Mouse (Mus musculus) cerebellum, postnatal 4 days (tissue): ENCODE measurements around the gene Ranbp17.
"Not testable (repeated sequence)": the region's sequence is repeated elsewhere in the genome, so short reads cannot be mapped to it uniquely, and the experiment has no call there.

Experiments
- DNase-seq, 2 experiments: peaks; one replicate each; pipeline ENCODE4 v3.0.0; 2022; ENCODE audit warnings: low spot score in 2 of 2, mixed read lengths in 1 of 2

The Ranbp17 gene

DNA sequence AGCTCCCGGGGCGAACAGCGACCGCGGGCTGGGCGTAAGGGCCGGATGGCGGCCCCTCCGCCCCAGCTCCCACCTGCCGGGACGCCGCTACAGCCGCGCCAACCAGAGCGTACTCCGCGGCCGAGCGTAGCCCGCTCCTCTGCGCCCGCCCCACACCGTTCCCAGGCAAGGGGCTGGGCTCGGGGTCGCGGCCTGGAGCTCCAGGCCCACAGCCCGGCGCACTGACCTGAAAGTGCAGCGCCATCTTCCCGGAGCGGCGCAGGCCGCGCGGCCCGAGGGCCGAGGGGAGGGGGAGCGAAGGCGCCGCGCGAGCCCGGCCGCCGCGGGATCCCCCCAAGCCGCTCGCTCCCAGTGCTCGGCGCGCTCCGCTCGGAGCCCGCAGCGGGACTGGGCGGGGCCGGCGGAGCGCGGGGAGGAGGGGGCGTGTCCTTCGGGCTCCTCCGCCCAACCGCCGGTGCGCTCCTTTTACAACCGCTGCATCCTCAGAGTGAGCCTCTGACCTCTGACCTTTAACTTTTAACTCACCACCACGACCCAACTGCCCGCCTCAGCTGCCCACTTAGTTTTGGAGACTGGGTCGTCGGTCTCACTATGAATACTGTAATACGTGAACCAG, at the start of gene Ranbp17:
Ranbp17 (minus strand) TSS at position 371 of the 616 bp plus-strand sequence.
- DNase-seq: peak; percentile 24 to 67

DNA sequence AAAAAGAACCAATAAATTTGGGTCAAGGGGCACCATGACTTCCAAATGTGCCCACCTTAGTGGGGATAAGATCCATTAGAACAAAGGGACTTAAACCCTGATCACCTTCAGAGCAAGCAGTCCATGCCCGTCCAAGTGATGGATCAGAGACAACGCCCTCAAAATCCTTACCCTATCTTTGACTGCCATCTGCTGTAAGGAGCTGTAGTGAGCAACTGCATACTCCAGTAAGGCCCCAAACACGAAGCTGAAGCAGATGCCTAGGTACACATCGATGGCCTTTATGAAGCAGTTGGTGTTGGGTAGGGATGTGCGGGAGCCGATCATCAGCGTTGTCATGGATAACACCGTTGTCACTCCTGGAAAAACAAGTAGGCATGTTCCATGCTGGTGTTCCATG, 40.6 kb upstream of the Ranbp17 start:
- peak in 1 of 2 experiments; percentile 6 for DNase-seq

DNA sequence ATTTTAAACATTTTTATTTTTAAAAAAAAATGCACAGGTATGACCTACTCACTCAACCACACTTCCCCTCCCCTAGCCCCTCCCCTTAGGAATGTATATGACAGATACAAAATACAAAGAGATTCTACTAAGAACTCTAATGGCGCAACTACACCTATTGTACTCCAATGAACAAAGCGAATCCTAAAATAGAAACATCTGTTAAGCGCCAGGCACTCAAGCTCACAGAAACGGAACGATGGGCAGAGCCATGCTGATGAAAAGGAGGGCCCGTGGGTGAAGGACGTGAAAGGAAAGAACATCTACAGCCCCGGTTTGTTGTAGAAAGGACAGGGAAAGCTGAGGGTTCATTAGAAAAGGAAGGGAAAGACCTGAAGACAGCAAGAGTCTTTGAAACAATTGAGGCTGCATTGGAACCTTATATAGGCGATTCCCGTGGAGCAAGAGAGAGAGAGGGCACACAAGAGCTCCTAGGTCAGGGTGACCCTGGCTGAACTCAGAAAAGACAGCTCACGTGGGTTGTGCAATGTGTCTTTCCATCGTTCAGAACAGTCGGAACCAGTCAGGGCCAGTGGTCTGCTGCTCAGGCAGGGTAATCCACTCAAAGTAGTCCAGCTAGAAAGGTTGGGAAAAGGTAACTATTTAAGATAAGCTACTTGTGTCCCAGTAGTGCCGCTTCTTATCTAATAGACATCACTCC, 37.5 kb upstream of the Ranbp17 start:
- DNase-seq: no peak

DNA sequence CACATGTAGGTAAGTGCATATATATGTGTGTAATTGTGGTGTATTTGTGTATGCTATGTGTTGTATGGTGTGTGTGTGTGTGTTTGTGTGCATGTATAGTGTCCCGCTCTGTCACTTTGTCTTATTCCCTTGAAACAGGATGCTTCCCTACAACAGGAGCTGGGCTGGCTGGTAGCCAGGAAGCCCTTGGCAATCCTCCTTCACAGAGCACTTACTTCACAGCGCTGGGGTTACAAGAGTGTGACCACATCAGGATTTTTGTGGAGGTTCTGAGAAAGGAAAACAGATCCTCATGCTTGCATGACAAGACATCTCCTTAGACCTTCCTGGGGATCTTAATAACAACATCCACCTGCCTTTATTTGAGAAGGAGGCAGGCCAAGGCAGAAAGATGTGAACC, 33.8 kb upstream of the Ranbp17 start:
- peak in 1 of 2 experiments; percentile 25 for DNase-seq

DNA sequence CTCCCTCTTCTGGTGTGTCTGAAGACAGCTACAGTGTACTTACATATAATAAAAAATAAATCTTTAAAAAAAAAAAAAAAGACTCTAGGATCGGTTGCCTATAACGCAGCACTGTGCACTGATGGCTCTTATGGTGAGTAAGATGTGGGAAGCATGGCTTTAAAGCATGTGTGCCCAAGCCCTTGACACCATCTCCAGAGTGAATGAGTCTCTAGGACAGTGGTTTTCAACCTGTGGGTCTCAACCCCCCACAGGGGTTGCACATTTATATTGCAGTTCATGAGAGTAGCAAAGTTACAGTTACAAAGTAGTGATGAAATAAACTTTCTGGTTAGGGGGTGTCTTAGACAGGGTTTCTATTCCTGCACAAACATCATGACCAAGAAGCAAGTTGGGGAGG, 31.4 kb upstream of the Ranbp17 start:
- DNase-seq: no peak

DNA sequence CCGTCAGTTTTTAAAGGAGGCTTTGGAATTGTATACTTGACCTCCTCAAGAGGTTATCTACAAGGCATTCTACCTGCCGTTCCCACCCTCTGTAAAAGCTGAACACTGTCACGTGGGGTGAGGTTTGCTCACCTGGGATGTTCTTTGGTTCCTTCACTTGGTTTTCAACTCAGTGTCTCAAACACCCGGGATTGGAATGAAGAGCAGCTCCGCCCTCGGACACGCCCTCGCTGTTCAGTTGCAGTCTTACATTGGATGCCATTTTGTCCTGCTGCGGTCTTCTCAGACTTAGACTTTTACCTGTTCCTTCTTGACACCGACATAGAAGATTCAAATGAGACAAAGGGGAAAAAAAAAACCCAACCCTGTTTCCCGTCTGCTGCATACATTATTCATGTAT, 30.6 kb upstream of the Ranbp17 start:
- DNase-seq: no peak

DNA sequence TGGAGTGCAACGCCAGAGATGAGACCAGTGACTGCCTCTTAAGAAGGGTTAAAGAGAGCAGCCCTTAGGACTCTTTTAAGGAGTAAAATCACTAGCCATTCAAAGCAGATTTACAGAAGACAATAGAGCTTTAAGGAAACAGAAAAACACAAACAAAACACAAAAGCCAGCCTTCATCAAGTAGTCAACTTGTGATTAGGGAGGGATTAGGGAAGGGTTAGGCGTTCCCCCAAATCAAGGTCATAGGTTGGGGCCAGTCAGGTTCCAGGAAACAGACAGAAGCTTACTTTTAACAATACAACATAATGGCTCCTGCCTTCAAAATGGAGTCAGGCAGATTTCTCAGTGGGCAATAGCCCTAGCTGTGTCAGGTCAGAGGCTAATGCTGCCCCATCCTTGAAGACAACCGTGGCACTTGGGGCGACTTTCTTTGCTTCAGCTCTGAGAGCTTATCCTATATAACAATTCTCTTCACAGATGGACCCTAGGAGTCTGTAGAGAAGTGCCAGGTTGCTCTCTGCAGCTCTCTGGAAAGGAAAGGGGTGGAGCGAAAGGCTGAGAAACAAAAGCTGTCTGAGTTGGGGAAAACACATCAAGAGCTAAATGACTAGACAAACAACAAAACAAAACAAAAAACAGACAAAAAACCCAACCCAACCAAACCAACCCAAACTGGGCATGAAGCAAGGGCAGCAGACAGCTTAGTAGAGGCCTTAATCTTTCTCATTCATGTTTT, 24.0 kb upstream of the Ranbp17 start:
- no peak for DNase-seq

DNA sequence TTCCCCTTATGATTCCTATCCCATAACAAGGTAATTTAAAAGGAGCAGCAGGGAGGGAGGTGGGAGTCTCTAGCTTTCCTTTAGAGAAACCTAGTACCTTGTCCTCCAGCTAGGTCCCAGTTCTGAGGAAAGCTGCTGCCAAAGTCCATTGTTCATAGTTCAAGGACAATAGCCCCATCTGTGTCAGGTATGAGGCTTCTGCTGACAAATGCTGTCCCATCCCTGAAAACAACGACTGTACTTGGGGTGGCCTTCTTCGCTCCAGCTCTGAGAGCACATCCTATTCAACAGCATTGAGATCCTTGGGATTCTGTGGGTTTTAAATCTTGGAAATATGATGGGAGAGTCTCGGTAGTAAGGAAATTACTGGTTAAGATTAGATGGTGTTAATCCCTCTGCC, 23.1 kb upstream of the Ranbp17 start:
- DNase-seq: no peak

DNA sequence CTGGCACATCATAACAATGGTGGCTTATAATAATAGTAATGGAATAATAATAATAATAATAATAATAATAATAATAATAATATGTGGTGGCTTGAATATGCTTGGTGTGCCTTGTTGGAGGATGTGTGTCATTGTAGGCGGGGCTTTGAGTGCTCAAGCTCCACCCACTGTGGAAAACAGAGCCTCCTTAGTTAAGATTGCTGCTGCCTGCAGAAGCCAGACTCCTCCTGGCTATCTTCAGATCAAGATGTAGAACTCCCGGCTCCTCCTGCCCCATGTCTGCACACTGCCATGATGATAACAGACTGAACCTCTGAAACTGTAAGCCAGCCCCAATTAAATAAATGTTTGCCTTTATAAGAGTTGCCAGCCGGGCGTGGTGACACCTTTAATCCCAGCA, 21.0 kb upstream of the Ranbp17 start:
- DNase-seq: no peak

DNA sequence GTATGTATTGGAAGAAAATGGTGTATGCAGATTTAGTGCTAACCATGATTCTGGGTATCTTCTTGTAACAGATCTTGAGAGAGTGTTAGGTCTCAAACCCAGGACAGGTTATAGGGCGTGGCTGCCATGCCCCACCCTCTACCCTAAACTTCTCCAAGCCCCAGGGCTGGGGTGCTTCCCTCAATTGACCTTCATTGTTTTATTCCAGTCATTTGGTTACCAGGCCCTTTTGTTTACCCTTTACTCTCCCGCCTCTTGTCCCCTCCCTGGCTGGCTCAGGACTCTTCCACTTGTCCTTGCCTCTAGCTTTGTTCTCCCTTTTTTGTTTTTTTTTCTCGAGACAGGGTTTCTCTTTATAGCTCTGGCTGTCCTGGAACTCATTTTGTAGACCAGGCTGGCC, 20.0 kb upstream of the Ranbp17 start:
- no peak for DNase-seq

DNA sequence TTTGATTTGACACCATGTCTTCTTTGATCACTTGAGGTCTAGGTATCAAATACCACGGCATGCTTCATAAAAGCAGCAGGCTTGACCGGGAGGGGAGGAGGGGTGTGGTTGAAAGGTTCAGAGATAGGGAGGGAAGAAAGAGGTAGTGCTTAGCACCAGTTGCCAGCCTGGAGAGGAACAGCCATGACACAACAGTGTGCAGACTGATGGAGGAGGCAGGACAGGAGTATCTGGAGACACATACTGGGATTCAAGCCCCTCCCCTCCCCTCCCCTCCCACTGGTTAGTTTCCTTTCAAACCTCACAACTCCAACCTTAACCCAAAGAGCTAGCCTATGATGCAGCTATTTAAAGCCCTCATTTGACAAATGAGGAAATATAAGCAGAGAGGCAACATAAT, 16.0 kb upstream of the Ranbp17 start:
- no peak for DNase-seq

DNA sequence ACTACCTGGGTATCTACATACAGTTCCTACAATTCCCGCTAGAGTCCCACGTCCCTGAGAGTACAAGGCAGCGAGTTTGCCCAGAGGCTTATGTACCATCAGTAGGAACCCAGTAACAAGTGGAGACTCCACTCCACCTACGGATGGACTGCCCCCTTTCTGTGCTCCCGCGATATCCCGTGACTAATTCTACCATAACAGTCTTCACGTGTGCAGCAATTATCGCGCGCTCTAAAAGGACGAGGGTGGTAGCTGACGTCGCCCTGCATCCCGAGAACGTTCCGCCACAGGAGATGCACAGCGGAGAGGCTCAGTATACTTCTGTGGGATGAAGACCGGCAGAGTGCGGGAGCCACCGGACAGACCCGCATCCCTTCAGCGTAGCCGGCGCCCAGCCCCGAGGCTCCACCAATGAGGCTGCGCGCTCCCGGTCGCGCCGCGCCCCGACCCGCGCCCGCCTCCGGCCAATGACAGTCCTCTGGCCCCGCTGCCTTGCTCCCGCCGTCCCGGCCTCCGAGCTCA, 631 bp downstream of the Ranbp17 start:
- DNase-seq: peak in 1 of 2 experiments; percentile 34

DNA sequence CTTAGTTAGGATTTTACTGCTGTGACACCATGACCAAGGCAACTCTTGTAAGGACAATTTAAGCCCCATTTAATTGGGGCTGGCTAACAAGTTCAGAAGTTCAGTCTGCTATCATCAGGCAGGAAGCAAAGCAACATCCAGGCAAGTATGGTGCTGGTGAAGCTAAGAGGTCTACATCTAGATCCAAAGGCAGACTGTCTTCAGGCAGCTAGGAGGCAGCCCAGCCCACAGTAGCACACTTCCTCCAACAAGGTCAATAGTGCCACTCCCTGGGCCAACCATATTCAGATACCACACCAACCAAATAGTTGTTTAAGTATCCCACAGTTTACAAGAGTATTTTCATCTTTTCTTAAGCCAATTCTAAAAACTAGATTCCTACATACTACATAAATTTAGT, 4.1 kb downstream of the Ranbp17 start:
- DNase-seq: no peak

DNA sequence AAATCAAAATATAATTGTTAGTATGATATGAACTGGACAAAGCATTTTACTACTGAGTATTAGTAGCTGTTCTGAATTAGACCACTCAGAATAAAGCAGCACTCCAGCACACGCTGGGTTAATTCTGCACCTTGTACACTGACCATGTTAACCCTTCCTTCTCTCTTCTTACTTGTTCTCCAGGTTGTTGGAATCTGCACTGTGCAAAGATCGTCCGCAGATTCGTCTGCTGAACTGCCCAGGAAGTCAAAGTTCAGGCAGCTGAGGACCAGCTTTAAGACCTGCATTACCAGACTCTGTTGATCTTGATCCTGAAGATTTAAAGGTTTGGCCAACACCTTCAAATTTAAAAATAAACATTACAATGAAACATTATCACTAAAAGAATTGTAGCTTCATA, 27.8 kb downstream of the Ranbp17 start:
- no peak for DNase-seq

DNA sequence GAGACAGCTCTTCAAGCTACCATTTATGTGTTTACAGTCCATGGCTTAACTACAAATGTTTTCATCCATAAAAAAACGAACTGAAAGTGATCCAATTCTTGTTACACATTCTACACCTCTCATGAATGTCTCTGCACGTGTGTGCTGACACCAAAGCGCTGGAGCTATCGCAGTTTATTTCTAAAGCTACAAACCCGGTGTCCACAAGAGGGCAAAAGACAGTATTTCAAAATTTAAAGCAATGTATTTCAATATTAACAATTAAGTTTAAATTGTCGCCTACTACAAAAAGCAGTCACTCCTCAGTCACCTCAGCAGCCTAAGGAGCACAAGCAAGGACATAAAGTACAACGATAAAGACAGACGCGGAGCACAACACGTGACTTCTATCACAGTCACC, 33.1 kb downstream of the Ranbp17 start:
- DNase-seq: no peak

DNA sequence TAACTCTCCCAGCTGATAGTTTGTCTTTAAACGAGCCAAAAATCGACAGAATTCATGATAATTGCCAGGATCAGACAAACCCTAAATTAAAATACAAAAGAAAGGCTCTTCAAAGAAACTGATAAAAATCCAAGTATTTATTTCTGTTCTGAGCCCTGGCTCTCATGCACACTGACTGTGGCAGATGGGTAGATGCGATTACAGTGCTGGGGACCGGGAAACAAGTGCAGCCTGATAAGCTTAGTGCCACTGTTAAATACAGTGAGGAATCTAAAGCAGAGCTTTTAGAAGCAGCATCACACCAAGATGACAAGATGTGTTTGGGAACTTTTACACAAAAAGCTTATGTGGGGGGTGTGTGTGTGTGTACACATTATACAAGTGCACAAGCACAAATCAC, 34.3 kb downstream of the Ranbp17 start:
- DNase-seq: no peak

DNA sequence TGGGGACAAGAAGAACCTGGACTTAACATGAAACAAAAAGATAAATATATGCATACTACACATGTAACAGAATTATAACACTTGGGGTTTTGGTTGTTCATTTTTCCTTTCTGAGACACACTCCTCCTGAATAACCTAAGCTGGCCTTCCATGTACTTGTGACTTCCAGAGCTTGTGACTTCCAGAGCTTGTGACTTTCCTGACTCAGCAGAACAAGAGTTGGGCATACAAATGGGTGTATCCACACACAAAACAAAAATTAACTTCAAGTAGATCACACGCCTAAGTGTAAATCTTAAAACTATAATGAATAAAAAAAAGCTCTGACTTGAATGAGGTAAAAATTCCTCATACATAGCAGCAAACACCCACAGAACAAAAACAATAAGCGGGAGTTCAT, 36.9 kb downstream of the Ranbp17 start:
- DNase-seq: no peak

DNA sequence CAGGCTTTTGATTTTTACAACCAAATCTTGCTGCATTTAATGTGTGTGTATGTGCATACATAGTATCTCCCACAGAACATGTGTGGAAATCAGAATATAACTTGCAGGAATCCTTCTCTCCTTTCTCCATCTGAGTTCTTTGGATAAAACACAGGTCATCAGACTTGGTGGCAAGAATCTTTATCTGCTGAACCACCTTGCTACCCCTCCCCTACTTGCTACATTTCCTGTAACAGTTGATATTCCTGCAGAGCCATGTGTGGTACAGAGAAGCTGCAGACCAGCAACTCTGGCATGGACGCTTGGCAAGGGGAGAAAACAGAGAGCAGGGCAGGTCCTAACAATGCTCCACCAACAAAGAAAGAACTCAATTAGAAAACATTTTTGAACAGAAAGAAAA, 52.4 kb downstream of the Ranbp17 start:
- no peak for DNase-seq

DNA sequence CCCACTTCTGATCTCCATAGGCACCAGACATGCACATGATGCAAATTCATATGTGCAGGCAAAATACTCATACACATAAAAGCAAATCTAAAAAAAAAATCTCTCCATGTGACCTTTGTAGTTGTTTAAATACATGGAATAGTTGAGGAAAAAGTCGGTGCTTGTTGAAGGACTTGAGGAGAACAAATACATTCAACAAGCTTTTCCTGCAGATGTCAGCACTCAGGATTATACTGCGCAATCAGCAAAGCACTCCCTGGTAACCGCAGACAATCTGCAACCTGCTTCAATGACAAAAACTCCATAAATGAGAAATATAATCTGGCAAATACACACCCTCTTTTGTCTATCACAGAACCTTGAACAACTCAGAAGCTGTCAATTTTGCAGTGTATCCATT, 59.5 kb downstream of the Ranbp17 start:
- no peak for DNase-seq

DNA sequence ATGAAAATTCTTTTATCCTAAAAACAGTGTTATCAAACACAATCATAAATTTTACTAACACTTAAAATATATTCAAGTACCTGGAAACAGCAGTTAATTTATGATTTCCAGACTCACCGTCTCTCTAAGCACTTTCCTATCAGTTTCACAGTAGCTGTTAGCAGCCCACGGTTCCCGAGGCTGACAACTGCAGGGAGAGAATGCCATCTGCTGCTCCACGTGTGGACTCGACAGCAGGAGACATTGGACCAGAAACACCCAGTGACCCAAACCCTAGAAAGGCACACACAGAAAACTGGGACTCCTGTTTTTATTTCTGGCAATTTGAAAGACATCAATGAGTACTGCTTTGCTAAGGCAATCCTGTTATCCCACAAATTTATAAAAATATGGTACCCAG, 79.7 kb downstream of the Ranbp17 start:
- DNase-seq: peak in 1 of 2 experiments; percentile 5

DNA sequence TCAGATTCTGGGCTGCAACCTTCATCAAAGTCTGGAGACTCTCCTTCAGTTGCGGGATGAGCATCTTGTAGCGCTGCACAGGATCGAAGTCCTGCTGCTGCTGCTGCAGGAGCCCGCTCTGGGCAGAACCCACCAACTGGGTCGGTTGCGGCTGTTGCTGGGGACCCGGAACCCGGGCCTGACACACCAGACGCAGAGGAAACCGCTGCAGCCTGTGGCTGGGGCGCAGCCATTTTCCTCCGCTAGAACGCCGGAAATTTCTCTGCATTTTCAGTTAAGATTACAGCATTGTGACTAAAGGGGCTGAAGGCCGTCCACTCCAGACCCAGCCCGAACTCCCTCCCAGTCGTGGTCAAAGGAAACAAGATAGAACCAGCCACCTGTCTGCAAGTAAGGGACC, 85.3 kb downstream of the Ranbp17 start:
- DNase-seq: not testable (repeated sequence)

DNA sequence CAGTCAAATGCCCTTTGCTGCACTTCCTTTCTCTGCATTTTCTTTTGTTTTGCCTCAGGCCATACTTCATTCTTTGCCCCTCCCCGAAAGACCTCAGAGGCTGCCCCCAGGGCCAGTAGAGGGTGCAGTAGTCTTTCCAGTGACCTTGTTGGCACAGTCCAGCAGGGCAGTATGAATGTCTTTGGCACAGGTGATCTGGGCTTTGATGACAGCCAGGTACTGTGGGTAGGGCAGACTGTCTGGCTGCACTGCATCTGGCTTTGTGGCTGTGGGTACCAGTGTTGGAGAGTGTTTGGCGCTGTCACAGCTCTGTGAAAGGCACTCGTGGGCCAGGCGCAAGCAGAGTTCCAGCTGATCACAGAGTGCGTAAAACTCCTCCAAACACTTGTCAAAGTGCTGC, 85.8 kb downstream of the Ranbp17 start:
- DNase-seq: not testable (repeated sequence)

DNA sequence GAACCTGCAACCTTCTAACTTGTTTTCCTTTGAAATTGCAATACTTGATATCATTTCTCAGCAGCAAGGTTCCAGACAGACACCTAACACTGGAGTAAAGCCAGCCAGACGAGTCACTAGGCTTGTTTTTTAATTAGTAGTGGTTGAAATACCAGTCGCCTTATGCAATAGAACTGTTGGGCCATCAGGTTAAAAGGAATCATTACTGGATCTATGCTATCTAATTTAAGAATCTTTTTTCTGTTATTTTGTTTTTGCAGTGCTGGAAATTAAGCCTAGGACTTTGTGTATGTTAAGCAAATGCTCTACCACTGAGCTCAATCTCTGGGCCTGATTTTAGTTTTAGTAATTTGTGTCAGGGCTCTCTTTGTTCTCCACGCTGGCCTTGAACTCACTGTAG, 91.3 kb downstream of the Ranbp17 start:
- no peak for DNase-seq
